Mouse (Mus musculus) neutrophil, adult 5-6 weeks (primary cell): ENCODE results near the gene Tbc1d1. TPM values are rescaled to one million over a fixed set of nuclear protein-coding genes. Genes with fewer than 3 reads are reported as not detected.
"Not testable (repeated sequence)": the region's sequence is repeated elsewhere in the genome, so short reads cannot be mapped to it uniquely, and the experiment has no call there.

ENCODE experiments used
- ATAC-seq: fragments of 151-379, 151-347 bp; 2 replicates; pipeline ENCODE4 v1.8.0; 2017; ENCODE audit warnings: mild to moderate bottlenecking, moderate TSS enrichment; ENCODE audit not compliant: insufficient number of reproducible peaks, poor library complexity, low FRiP score, severe bottlenecking; ENCODE audit errors: extremely low read depth
- total RNA-seq: library from RNA; stranded (forward); fragments of 200-1000 nt; gene quantifications from 2 replicates; pipeline ENCODE4 v1.2.3, GENCODE M21; 2017

Tbc1d1 gene
- total RNA-seq, 1 experiment from 2014 or later = 89.8 TPM

- no peak for ATAC-seq
Observed at GRCm38 (mm10) chr5:64325741-64326355, 169.7 kb downstream of the Tbc1d1 start.

DNA sequence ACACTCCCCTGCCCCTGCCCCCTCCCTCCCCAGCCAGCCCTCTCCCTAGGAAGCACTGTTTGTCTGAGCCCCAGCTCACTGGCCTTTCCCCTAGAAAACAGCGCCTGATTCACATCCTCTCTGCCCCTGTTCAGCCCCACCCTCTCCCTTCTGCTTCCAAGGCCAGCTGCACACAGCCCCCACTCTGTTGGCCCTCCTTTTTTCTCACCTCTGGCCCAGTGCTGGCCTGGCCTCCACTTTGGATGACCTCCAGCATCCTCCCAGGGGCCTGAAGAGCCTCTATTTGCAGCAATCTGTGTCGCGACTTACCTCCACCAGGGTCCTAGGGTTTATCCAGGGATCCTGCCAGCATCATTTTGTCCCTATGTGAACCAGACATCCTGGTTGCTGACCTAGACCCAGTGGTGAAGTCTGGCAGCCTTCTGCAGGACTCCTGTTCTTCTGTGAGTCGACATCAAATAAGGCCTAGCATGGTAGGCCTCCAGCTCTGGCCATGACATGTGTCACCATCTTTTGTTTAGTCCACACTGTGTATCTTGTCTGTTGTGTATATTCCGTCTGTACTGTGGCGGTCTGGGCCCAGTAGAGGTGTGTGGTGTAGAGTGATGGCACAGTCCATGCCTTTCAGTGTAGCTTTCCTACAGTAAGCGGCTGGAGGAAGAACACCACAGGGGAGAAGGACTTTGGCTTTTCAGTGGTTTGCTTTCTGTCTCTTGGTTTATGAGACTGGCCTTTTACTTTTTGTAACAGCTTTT, 170.5 kb downstream of the Tbc1d1 start:
- ATAC-seq = no peak

- no peak for ATAC-seq
Observed at GRCm38 (mm10) chr5:64327212-64327902, 171.3 kb downstream of the Tbc1d1 start.

GRCm38 (mm10) chr5:64336767-64337408, 180.8 kb downstream of the Tbc1d1 start:
- no peak for ATAC-seq

DNA sequence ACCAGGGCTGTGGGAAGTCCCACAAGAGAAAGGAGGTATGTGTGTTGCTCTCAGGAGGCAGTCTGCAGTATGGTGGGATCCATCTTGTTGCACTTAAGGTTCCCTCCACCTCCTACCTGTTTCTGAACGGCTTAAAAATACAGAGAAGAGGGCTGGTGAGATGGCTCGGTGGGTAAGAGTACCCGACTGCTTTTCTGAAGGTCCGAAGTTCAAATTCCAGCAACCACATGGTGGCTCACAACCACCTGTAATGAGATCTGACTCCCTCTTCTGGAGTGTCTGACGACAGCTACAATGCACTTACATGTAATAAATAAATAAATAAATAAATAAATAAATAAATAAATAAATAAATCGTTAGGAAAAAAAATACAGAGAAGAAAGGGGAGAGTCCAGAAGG, 182.7 kb downstream of the Tbc1d1 start:
- not testable (repeated sequence) for ATAC-seq

GRCm38 (mm10) chr5:64340366-64340765, 184.3 kb downstream of the Tbc1d1 start:
- no peak for ATAC-seq

DNA sequence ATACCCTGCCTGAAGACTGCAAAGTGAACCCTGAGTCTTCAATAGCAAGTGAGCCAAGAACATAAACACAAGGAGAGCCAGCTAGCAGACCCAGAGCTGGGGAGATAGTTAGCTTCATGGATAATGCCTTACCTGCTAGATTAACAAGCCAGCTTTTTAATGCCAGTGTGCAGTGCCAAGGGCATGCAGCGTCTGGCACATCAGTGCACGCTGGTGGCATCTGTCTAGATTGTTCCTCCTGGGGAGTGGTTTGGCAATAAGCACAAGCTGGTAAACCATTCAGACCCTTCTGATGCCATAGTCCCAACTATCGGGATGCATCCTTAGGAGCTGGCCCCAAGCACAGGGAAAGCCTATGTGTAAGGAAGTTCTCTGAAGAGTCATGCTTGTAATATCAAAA, 185.6 kb downstream of the Tbc1d1 start:
- ATAC-seq = no peak

DNA sequence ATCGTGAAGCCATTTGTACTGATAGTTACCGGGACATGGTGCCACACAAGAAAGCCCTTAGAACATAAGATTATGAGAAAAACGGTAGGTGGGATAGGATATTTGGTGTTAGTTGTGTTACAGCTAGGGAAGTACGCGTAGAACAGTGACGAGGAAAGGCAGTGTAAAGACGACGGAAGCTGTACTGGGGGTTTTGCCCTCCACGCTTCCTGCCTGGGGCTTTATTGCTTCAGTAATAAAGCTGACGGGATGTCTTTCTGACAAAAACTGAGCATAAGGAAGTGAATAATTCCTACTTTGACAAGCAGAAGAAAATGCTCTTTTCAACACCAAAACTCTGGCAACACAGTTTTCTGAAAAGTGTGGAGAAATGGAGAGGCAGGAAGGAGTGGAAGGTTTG, 186.0 kb downstream of the Tbc1d1 start:
- ATAC-seq = no peak

- ATAC-seq = peak; percentile 62
Observed at GRCm38 (mm10) chr5:64343972-64344700, 188.0 kb downstream of the Tbc1d1 start.

GRCm38 (mm10) chr5:64345181-64345735, 189.2 kb downstream of the Tbc1d1 start:
- no peak for ATAC-seq

DNA sequence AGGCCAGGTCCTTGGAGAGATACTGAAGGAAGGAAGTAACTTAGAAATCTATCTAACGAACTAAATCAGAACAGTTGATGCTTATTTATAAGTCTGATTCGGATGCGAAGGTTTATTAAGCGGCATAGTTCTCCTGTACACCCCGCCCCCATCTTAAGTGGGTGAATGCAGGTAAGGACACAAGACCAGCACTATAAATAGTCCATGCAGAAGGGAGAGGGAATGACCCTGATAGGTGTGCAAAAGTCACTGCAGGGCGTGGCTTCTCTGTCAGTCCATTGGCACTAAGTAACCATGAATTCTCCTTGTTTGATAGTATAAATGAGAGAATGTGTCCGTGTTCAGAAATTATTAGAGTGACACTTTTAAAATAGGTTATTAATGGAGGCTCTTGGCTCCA, 189.7 kb downstream of the Tbc1d1 start:
- ATAC-seq = no peak

- ATAC-seq = peak; percentile 51; the same call in 1 of the 2 replicates
Observed at GRCm38 (mm10) chr5:64346343-64346885, 190.3 kb downstream of the Tbc1d1 start.

- ATAC-seq = no peak
Observed at GRCm38 (mm10) chr5:64348166-64348565, 192.1 kb downstream of the Tbc1d1 start.

- ATAC-seq = no peak
Observed at GRCm38 (mm10) chr5:64348780-64349179, 192.7 kb downstream of the Tbc1d1 start.

DNA sequence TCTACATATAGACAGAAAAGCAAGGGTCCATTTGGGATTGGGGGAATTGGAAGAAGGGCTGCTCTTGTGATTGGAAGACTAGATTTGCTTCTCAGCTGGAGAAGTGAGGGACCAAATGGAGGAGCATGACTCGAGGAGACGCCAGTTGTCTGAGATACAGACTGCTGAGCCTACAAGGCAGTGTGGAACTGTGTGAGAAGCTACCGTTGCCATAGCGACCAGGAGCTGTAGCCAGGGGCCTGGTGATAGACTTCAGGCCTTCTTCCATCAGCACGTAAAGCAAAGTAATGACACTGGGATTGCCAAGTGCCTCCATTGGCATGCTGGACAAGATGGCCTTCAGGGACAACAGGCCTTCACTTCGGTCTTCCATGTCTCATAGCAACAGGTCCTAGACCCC, 195.9 kb downstream of the Tbc1d1 start:
- no peak for ATAC-seq

DNA sequence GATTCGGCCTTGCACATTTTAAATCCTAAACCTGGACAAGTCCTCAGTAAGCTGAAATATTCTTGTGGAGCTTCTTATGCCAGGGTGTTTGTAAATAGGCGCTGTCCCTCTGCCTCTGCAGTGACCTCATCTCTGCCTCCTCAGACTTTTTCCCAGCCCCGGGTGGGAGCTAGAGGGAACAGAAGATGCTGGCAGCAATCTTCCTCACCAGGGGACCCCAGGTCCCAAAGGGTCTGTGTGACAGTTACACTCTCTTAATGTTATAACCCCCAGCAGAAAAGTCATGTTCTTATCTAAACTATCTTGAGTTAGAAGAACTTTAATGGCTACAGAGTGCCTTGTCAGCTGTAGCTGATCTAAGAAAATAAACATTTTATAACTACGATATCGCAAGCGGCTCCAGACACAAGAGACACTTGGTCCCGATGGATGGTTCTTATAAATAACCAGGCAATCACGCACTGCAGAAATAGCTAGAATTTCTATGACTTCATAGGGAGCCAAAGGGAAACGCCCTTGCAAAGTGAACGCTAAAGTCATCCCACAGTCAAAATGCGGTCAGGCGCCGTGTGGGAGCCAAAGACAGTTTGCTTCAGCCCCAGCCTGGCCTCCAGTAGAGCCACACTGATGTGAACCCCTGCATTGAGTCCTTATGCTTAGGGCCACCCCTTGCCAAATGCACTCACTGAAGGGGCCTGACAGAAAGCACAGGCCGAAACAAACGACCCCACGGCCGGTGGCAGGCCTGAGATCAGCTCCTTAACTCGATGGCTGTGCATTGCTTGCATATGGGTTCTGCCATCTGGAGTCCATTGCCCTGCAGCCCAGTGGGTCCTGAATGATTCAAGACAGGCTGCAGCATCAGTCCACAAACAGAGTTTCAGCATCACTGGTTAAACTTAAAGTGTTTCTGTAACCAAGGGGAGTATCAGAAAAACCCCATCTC, 202.8 kb downstream of the Tbc1d1 start:
- no peak for ATAC-seq

GRCm38 (mm10) chr5:64360147-64360875, 204.2 kb downstream of the Tbc1d1 start:
- peak; percentile 55; the same call in 1 of the 2 replicates for ATAC-seq
